Mouse (Mus musculus) myocyte (in vitro differentiated cells): ENCODE measurements around the gene Klre1. TPM values are rescaled to one million over a fixed set of nuclear protein-coding genes. Genes with fewer than 3 reads are reported as not detected.

Source experiments
- H3K27me3 ChIP-seq: one replicate; pipeline ENCODE4 v1.6.1; 2011; ENCODE audit not compliant: control insufficient read depth, insufficient read depth, insufficient read length
- H3K36me3 ChIP-seq: one replicate; pipeline ENCODE4 v1.6.1; 2011; ENCODE audit not compliant: control insufficient read depth, insufficient read depth
- H3K4me2 ChIP-seq: one replicate; pipeline ENCODE4 v1.6.1; 2011; ENCODE audit warnings: low read depth, control low read depth
- H3K4me3 ChIP-seq: one replicate; pipeline ENCODE4 v1.5.1; 2011; ENCODE audit warnings: mild to moderate bottlenecking, control low read depth, moderate library complexity
- H3K79me2 ChIP-seq: one replicate; pipeline ENCODE4 v1.6.1; 2011; ENCODE audit not compliant: control insufficient read depth, insufficient read depth
- H3ac ChIP-seq: one replicate; pipeline ENCODE4 v1.6.1; 2011; ENCODE audit not compliant: control insufficient read depth, insufficient read length
- CEBPB ChIP-seq: IDR thresholded peaks from 2 replicates; pipeline ENCODE4 v1.6.1; 2011; ENCODE audit warnings: mild to moderate bottlenecking, moderate library complexity; ENCODE audit not compliant: poor library complexity, insufficient read depth, severe bottlenecking
- E2F4 ChIP-seq: IDR thresholded peaks from one replicate; pipeline ENCODE4 v1.6.1; 2011; ENCODE audit warnings: mild to moderate bottlenecking, control low read depth, moderate library complexity; ENCODE audit not compliant: insufficient read depth
- MAX ChIP-seq: IDR thresholded peaks from one replicate; pipeline ENCODE4 v1.6.1; 2011; ENCODE audit warnings: low read depth, mild to moderate bottlenecking, control low read depth
- MYOD1 ChIP-seq, 3 experiments: IDR thresholded peaks; one replicate each; pipeline ENCODE4 v1.6.1; 2011; ENCODE audit warnings: control low read depth in 2 of 3, low read depth in 2 of 3, mild to moderate bottlenecking in 2 of 3, moderate library complexity in 1 of 3; ENCODE audit not compliant: insufficient read length in 2 of 3, control insufficient read depth in 1 of 3
- MYOG ChIP-seq, 3 experiments: IDR thresholded peaks; one replicate each; pipeline ENCODE4 v1.6.1; 2011; ENCODE audit warnings: control low read depth in 2 of 3, low read depth in 2 of 3, mild to moderate bottlenecking in 2 of 3; ENCODE audit not compliant: insufficient read length in 2 of 3, control insufficient read depth in 1 of 3, insufficient read depth in 1 of 3
- POLR2A ChIP-seq: IDR thresholded peaks from one replicate; pipeline ENCODE4 v1.6.1; 2011; ENCODE audit warnings: low read depth, mild to moderate bottlenecking, control low read depth, moderate library complexity; ENCODE audit not compliant: insufficient read length
- POLR2AphosphoS2 ChIP-seq: IDR thresholded peaks from one replicate; pipeline ENCODE4 v1.6.1; 2011; ENCODE audit warnings: low read depth, control low read depth; ENCODE audit not compliant: insufficient read length
- REST ChIP-seq: IDR thresholded peaks from one replicate; pipeline ENCODE4 v1.6.1; 2011; ENCODE audit warnings: mild to moderate bottlenecking, control low read depth, moderate library complexity; ENCODE audit not compliant: insufficient read depth, insufficient read length
- SRF ChIP-seq: IDR thresholded peaks from one replicate; pipeline ENCODE4 v1.6.1; 2011; ENCODE audit warnings: low read depth; ENCODE audit not compliant: control insufficient read depth, insufficient read length
- TCF12 ChIP-seq: IDR thresholded peaks from one replicate; pipeline ENCODE4 v1.6.1; 2011; ENCODE audit warnings: mild to moderate bottlenecking, control low read depth; ENCODE audit not compliant: poor library complexity, insufficient read depth, severe bottlenecking
- TCF3 ChIP-seq: IDR thresholded peaks from one replicate; pipeline ENCODE4 v1.6.1; 2011; ENCODE audit warnings: low read depth, control low read depth; ENCODE audit not compliant: insufficient read length
- USF1 ChIP-seq: IDR thresholded peaks from one replicate; pipeline ENCODE4 v1.6.1; 2011; ENCODE audit warnings: low read depth, mild to moderate bottlenecking, control low read depth, moderate library complexity
- polyA plus RNA-seq: library from polyadenylated mRNA; unstranded; fragments of >200 nt; fragmentation: generic; extraction: Trizol; gene quantifications from one replicate; pipeline ENCODE4 v1.2.1, GENCODE M21; 2012; ENCODE audit warnings: missing spikeins

Klre1 gene
- polyA plus RNA-seq, 1 experiment = not detected

DNA sequence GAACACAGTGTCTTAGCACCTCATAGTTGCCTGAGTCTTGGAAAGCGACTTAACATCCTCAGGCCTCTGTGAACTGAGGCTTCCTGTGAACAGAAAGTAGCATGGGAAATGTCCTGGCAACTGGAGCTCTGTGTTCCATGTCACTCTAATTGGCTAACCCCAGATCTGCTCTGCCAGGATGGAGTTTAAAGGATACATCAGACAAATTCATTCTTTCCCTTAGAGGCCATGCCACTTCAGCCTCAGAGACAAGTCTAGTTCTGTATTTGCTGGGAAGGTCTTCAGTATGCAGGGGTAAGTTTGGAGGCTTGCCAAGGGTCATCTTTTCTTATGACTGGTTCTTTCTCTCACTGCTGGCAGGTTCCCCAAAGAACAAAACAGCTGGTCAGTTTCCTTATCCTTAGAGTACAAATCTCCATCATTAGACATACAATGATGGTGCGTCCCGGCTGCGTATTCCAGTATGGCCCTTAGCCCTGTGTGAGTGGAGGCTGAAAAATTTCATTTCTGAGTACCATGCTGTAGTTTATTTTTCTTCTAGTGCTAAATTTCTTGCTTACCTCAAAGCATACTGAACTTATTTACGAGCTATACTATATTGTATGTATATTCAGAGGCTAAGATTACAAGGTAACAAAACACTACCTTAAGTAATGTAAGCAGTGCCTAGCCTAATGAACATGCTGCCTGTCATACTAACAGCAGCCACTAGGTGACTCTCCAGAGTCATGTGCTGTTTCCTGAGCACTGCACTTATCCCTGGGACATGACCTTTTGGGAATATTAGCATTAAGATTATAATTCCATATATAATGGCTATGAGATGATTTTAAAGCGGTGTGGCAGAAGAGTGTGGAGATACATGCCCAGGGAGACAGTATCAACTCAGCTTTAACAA, 33.7 kb upstream of the Klre1 start:
- no peak overlapping the region for H3ac ChIP-seq
- peak; percentile 51 for TF ChIP-seq USF1
- no peak for TF ChIP-seq POLR2A
- no peaks in the 10 kb centered on the region for H3K79me2 ChIP-seq
- no peaks in the 10 kb centered on the region for H3K27me3 ChIP-seq
- H3K4me3 ChIP-seq = no peak overlapping the region
- peaks cover 29% of the 10 kb centered on the region for H3K36me3 ChIP-seq
- H3K4me2 ChIP-seq = no peak overlapping the region

- no peak overlapping the region for H3K4me2 ChIP-seq
- no peaks in the 10 kb centered on the region for H3K27me3 ChIP-seq
- H3K36me3 ChIP-seq = peaks cover 8% of the 10 kb centered on the region
- H3K4me3 ChIP-seq = no peak overlapping the region
- no peak for TF ChIP-seq POLR2A
- TF ChIP-seq USF1 = peak; percentile 38
- H3ac ChIP-seq = no peak overlapping the region
- H3K79me2 ChIP-seq = no peaks in the 10 kb centered on the region
Measured at GRCm38 (mm10) chr6:129547277-129547676, 30.4 kb upstream of the Klre1 start.

DNA sequence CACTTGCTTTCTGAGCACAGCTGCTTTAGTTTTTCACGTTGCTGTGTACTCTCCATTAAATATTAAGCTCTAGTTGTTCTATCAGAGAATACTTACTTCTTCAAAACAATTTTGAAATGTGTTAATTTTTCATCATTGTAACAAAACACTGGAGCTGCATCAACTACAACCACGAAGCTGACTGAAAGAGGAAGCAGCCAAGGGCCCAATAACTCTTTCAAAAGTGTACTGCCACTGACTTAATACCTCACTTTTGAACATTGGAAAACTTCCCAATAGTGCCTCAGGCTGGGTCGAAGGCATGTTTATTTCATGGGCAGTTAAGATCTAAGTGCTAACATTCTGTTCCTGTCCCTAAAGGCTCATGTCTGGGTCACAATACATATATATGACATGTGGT, 29.7 kb upstream of the Klre1 start:
- H3K4me3 ChIP-seq = no peak overlapping the region
- H3K79me2 ChIP-seq = no peaks in the 10 kb centered on the region
- no peak overlapping the region for H3ac ChIP-seq
- peaks cover under 1% of the 10 kb centered on the region for H3K36me3 ChIP-seq
- no peak for TF ChIP-seq MAX
- no peak for TF ChIP-seq TCF12
- no peak for TF ChIP-seq MYOD1 (IDR thresholded peaks at IDR 0.05; ENCODE audit: control insufficient read depth in 1 of 3, insufficient read length in 2 of 3, low read depth in 2 of 3)
- no peak for TF ChIP-seq POLR2A
- no peak for TF ChIP-seq TCF3
- no peak for TF ChIP-seq REST
- no peak for TF ChIP-seq POLR2AphosphoS2
- H3K4me2 ChIP-seq = no peak overlapping the region
- no peaks in the 10 kb centered on the region for H3K27me3 ChIP-seq

DNA sequence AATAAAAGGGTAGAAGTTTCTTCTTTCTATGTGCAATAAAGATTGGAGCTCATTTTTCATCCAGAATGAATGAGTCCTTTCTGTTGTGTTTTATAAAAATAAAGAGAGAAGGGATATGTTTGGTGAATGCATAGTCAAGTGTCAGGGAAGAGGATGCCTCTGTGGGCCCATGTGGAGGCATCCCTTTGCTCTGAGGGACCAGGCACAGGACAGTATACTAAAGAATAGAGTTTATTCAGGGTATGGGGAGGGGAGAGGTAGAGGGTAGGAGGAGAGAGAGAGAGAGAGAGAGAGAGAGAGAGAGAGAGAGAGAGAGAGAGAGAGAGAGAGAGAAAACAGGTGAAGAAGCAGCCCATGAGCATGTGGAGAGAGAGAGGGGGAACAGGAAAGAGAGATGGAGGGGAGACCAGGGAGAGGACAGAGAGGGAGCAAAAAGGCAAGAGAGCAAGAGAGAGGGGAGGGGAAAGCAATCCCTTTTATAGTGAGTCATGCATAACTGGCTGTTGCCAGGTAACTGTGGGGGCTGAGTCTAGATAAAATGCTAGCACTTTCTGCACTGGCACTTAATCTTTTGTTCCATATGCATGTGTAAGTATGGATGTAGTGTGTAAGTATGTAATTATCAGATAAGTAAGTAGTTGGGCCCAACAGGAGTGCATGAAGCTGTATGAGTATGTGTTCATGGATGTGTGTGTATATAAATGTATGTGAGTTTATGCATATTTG, 20.2 kb upstream of the Klre1 start:
- TF ChIP-seq CEBPB (no peak), TCF3 (no peak), POLR2A (no peak), POLR2AphosphoS2 (no peak), USF1 (no peak), TCF12 (no peak), SRF (no peak), MAX (no peak), MYOG (IDR thresholded peaks at IDR 0.05; ENCODE audit: control insufficient read depth in 1 of 3, insufficient read depth in 1 of 3, insufficient read length in 2 of 3, low read depth in 2 of 3) (no peak), REST (no peak), E2F4 (no peak), MYOD1 (IDR thresholded peaks at IDR 0.05; ENCODE audit: control insufficient read depth in 1 of 3, insufficient read length in 2 of 3, low read depth in 2 of 3) (no peak)
- H3K36me3 ChIP-seq = no peaks in the 10 kb centered on the region
- no peak overlapping the region for H3K4me2 ChIP-seq
- H3ac ChIP-seq = no peak overlapping the region
- H3K4me3 ChIP-seq = no peak overlapping the region
- H3K27me3 ChIP-seq = no peaks in the 10 kb centered on the region
- no peaks in the 10 kb centered on the region for H3K79me2 ChIP-seq

- no peaks in the 10 kb centered on the region for H3K27me3 ChIP-seq
- H3ac ChIP-seq = no peak overlapping the region
- no peaks in the 10 kb centered on the region for H3K36me3 ChIP-seq
- no peak overlapping the region for H3K4me3 ChIP-seq
- H3K79me2 ChIP-seq = no peaks in the 10 kb centered on the region
- peak; percentile 58 for TF ChIP-seq USF1
- TF ChIP-seq TCF3 = no peak
- TF ChIP-seq E2F4 = no peak
- TF ChIP-seq MAX = peak; percentile 34
- H3K4me2 ChIP-seq = peak overlapping the region; percentile 63
Measured at GRCm38 (mm10) chr6:129558946-129559640, 18.6 kb upstream of the Klre1 start.
